Mouse (Mus musculus): ENCODE measurements at regions not wholly inside any gene's neighbourhood (a gene's known extent, or its start where the extent isn't known, plus 50 kb on each side); places are given as distances from the start of the nearest gene placed in this dataset.
"Not testable (repeated sequence)": the region's sequence is repeated elsewhere in the genome, so short reads cannot be mapped to it uniquely, and the experiment has no call there.

DNA sequence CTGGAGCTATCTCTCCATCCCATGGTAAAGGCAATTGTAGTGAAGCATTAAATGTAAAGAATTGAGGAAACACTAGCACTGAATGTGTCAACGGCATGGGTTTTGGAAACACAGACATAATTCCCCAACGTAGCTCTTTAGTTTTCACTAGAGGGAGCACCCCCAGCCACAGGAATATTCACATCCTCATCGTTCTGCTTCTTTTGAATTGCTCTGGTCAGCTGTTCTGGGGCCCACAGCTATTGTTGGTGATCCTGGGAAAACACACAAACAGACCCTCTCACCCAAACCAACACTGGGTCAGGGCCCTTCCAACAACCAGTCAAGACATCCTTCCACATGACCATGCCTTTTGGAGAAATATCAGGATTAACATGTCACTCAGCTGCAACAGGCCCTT is 119.7 kb downstream of the Impg2 start:
- WGBS, result 86% methylated on average over 3 of the region's 3 CpGs
- H3K4me3 ChIP-seq (replicated peaks; ENCODE audit: extremely low read depth, low read depth, low read length); H3K4me1 ChIP-seq (ENCODE audit: control insufficient read depth, insufficient read depth, low read length); DNase-seq: not testable (repeated sequence)

DNA sequence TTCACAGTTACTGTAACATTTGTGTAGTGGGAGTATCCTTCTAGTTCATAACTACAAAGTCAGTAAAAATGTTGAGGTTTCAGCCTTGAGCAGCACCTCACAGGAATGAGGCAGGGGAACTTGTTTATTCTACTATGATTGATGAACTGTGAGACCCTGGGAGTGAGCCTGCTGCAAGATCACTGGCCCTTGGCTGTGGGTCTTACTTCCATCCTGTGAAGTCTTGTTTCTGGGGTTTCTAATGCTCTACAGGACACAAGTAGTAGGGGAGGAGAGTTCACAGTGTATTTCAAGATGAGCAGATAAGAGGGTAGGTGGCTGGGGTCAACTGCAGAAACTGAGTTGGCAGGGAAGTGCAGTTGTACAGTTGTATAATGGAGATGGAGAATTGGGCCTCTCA is 128.3 kb upstream of the Abi3bp start:
- DNase-seq, result peak; percentile 2

GRCm38 (mm10) chr16:56352888-56353287 is 124.8 kb upstream of the Abi3bp start:
- DNase-seq, result no peak
- no peak for TF ChIP-seq POLR2A (IDR thresholded peaks at IDR 0.05; ENCODE audit: borderline replicate concordance, extremely low read depth, low read depth, low read length)
- Histone ChIP-seq H3K4me3 (replicated peaks; ENCODE audit: extremely low read depth, low read depth, low read length) (no peak overlapping the region), H3K4me1 (ENCODE audit: control insufficient read depth, insufficient read depth, low read length) (no peaks in the 10 kb centered on the region)
- WGBS, result 53% methylated on average over 3 of the region's 3 CpGs

More for the DNA sequence above, 128.3 kb upstream of the Abi3bp start:
- H3K4me1 ChIP-seq (ENCODE audit: control insufficient read depth, insufficient read depth, low read length), result no peaks in the 10 kb centered on the region
- H3K4me3 ChIP-seq (replicated peaks; ENCODE audit: extremely low read depth, low read depth, low read length), result no peak overlapping the region
- TF ChIP-seq POLR2A (IDR thresholded peaks at IDR 0.05; ENCODE audit: borderline replicate concordance, extremely low read depth, low read depth, low read length), result no peak
- no peak for TF ChIP-seq CTCF (IDR thresholded peaks at IDR 0.05; ENCODE audit: insufficient read depth, low read length)

- Histone ChIP-seq H3K4me1 (ENCODE audit: control insufficient read depth, insufficient read depth, low read length) (no peaks in the 10 kb centered on the region), H3K4me3 (replicated peaks; ENCODE audit: extremely low read depth, low read depth, low read length) (no peak overlapping the region)
- no peak for DNase-seq
- 60% methylated on average over 2 of the region's 2 CpGs for WGBS
- no peak for TF ChIP-seq CTCF (IDR thresholded peaks at IDR 0.05; ENCODE audit: insufficient read depth, low read length)
- no peak for TF ChIP-seq POLR2A (IDR thresholded peaks at IDR 0.05; ENCODE audit: borderline replicate concordance, extremely low read depth, low read depth, low read length)
Measured at GRCm38 (mm10) chr16:56359101-56359500, 118.6 kb upstream of the Abi3bp start.

DNA sequence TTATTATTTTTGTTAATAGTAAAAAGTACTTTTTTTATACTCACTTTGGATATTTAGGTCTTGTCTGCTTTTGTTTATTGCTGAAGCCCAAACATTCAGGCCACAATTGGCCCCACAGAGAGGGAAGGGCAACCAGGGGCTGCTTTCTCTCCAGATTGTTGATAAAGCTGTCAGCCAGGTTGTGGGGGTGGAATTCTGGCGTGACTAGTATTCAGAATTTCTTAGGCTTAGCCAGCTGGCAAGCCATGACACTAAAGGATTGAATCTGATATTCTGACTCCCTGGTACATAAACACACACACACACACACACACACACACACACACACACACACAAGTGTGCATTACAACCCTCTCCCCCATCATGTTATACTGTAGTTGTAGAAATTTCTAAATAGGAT is 116.7 kb upstream of the Abi3bp start:
- no peak for TF ChIP-seq CTCF (IDR thresholded peaks at IDR 0.05; ENCODE audit: insufficient read depth, low read length)
- no peak for TF ChIP-seq POLR2A (IDR thresholded peaks at IDR 0.05; ENCODE audit: borderline replicate concordance, extremely low read depth, low read depth, low read length)
- H3K4me1 ChIP-seq (ENCODE audit: control insufficient read depth, insufficient read depth, low read length), result no peaks in the 10 kb centered on the region
- WGBS, result 38% methylated on average over 1 of the region's 1 CpGs
- DNase-seq, result no peak
- H3K4me3 ChIP-seq (replicated peaks; ENCODE audit: extremely low read depth, low read depth, low read length), result no peak overlapping the region

GRCm38 (mm10) chr16:56378356-56378755 is 99.3 kb upstream of the Abi3bp start:
- DNase-seq, result no peak
- 74% methylated on average over 2 of the region's 2 CpGs for WGBS
- H3K4me3 ChIP-seq (replicated peaks; ENCODE audit: extremely low read depth, low read depth, low read length), result no peak overlapping the region
- no peaks in the 10 kb centered on the region for H3K4me1 ChIP-seq (ENCODE audit: control insufficient read depth, insufficient read depth, low read length)
- TF ChIP-seq CTCF (IDR thresholded peaks at IDR 0.05; ENCODE audit: insufficient read depth, low read length) (no peak), POLR2A (IDR thresholded peaks at IDR 0.05; ENCODE audit: borderline replicate concordance, extremely low read depth, low read depth, low read length) (no peak)

- DNase-seq, result no peak
- Histone ChIP-seq H3K4me3 (replicated peaks; ENCODE audit: extremely low read depth, low read depth, low read length) (no peak overlapping the region), H3K4me1 (ENCODE audit: control insufficient read depth, insufficient read depth, low read length) (no peaks in the 10 kb centered on the region)
- TF ChIP-seq CTCF (IDR thresholded peaks at IDR 0.05; ENCODE audit: insufficient read depth, low read length) (no peak), POLR2A (IDR thresholded peaks at IDR 0.05; ENCODE audit: borderline replicate concordance, extremely low read depth, low read depth, low read length) (no peak)
- WGBS, result 65% methylated on average over 4 of the region's 4 CpGs
Measured at GRCm38 (mm10) chr16:56380680-56381079, 97.0 kb upstream of the Abi3bp start.

GRCm38 (mm10) chr16:56386539-56386938 is 91.1 kb upstream of the Abi3bp start:
- Histone ChIP-seq H3K4me3 (replicated peaks; ENCODE audit: extremely low read depth, low read depth, low read length) (no peak overlapping the region), H3K4me1 (ENCODE audit: control insufficient read depth, insufficient read depth, low read length) (no peaks in the 10 kb centered on the region; the same call in 1 of the 2 replicates)
- 73% methylated on average over 4 of the region's 4 CpGs for WGBS
- no peak for TF ChIP-seq CTCF (IDR thresholded peaks at IDR 0.05; ENCODE audit: insufficient read depth, low read length)
- no peak for TF ChIP-seq POLR2A (IDR thresholded peaks at IDR 0.05; ENCODE audit: borderline replicate concordance, extremely low read depth, low read depth, low read length)
- no peak for DNase-seq

DNA sequence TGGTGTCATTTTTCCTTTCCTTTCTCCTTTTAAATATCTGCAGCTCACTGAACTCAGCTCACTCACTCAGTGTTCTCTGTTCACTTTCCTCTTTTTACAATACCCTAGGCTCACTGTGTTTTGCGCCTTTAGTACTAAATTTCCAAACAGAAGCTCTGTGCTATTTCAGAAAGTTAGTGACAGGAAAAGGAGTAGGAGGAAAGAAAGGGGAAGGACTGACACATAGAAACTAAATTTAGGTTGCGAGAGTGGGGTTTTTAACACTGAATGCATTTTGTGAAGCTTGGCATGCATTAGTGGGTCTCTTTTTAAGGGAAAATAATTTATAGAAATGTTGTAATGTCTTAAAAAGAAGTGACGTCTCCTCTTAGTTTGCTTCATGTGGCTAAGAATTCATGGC is 84.8 kb upstream of the Abi3bp start:
- TF ChIP-seq CTCF (IDR thresholded peaks at IDR 0.05; ENCODE audit: insufficient read depth, low read length), result no peak
- Histone ChIP-seq H3K4me3 (replicated peaks; ENCODE audit: extremely low read depth, low read depth, low read length) (no peak overlapping the region), H3K4me1 (ENCODE audit: control insufficient read depth, insufficient read depth, low read length) (no peaks in the 10 kb centered on the region)
- DNase-seq, result no peak
- WGBS, result 92% methylated on average over 3 of the region's 3 CpGs

- TF ChIP-seq CTCF (IDR thresholded peaks at IDR 0.05; ENCODE audit: insufficient read depth, low read length), result no peak
- TF ChIP-seq POLR2A (IDR thresholded peaks at IDR 0.05; ENCODE audit: borderline replicate concordance, extremely low read depth, low read depth, low read length), result no peak
- H3K4me3 ChIP-seq (replicated peaks; ENCODE audit: extremely low read depth, low read depth, low read length), result no peak overlapping the region
- H3K4me1 ChIP-seq (ENCODE audit: control insufficient read depth, insufficient read depth, low read length), result no peaks in the 10 kb centered on the region
- 18% methylated on average over 4 of the region's 4 CpGs for WGBS
- no peak for DNase-seq
Measured at GRCm38 (mm10) chr16:56396586-56396985, 81.1 kb upstream of the Abi3bp start.

GRCm38 (mm10) chr16:56399541-56399940 is 78.1 kb upstream of the Abi3bp start:
- H3K4me1 ChIP-seq (ENCODE audit: control insufficient read depth, insufficient read depth, low read length), result no peaks in the 10 kb centered on the region
- WGBS, result 82% methylated on average over 4 of the region's 4 CpGs
- H3K4me3 ChIP-seq (replicated peaks; ENCODE audit: extremely low read depth, low read depth, low read length), result no peak overlapping the region
- TF ChIP-seq CTCF (IDR thresholded peaks at IDR 0.05; ENCODE audit: insufficient read depth, low read length) (no peak), POLR2A (IDR thresholded peaks at IDR 0.05; ENCODE audit: borderline replicate concordance, extremely low read depth, low read depth, low read length) (no peak)
- no peak for DNase-seq
